Mouse (Mus musculus) thymus, postnatal 0 days (tissue): ENCODE data around the gene Wdr44. TPM values are rescaled to one million over a fixed set of nuclear protein-coding genes. Genes with fewer than 3 reads are reported as not detected.
"Not testable (repeated sequence)": the region's sequence is repeated elsewhere in the genome, so short reads cannot be mapped to it uniquely, and the experiment has no call there.

Experiments
- DNase-seq: peaks from one replicate; pipeline ENCODE4 v3.0.0-alpha.2; 2015; ENCODE audit warnings: low spot score
- polyA plus RNA-seq: library from polyadenylated mRNA; unstranded; fragments of >200 nt; fragmentation: Nextera tagmentation; extraction: Ambion mirVana; gene quantifications from 2 replicates; pipeline ENCODE4 v1.2.1, GENCODE M21; 2015

The Wdr44 gene
- polyA plus RNA-seq, 1 experiment from 2014 or later, result 18.3 TPM

DNA sequence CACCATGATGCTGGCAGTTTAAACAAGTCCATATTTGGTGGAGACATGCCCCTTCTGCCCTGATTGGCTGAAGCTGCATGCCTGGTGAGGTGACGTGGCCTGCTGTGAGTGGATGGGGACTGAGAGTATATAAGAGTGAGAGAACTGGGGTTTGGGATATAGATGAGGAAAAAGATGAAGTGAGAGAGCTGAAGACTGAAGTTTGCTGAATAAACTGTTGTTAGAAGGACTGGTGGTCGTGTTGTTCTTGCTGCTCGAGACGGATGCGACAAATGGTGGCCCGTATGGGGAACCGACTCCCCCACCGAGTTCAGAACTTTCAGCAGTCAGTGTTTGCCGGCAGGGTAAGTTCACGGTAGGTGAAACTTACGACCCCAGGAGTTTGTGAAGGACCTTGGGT lies 140.9 kb downstream of the Wdr44 start:
- not testable (repeated sequence) for DNase-seq

GRCm38 (mm10) chrX:23840921-23841320 lies 148.1 kb downstream of the Wdr44 start:
- DNase-seq, result no peak

Other genes with a start within 250 kb of the Wdr44 start
- gene Gm4907, start 189.5 kb downstream of the Wdr44 start, polyA plus RNA-seq, result not detected in 2 replicates